Mouse (Mus musculus) kidney, adult 11 months (tissue): Measurements from ENCODE around the gene Pde2a.
"Not testable (repeated sequence)": the region's sequence is repeated elsewhere in the genome, so short reads cannot be mapped to it uniquely, and the experiment has no call there.

ENCODE experiments used
- DNase-seq: peaks from one replicate; pipeline ENCODE4 v3.0.0; 2022

Pde2a gene

GRCm38 (mm10) chr7:101534428-101534827 is 112.9 kb downstream of the Pde2a start:
- DNase-seq: no peak

GRCm38 (mm10) chr7:101535102-101535501 is 113.6 kb downstream of the Pde2a start:
- no peak for DNase-seq

- no peak for DNase-seq
These were observed 114.0 kb downstream of the Pde2a start for GRCm38 (mm10) chr7:101535517-101535916.

GRCm38 (mm10) chr7:101537541-101537940 is 116.0 kb downstream of the Pde2a start:
- no peak for DNase-seq

- no peak for DNase-seq
These were observed 116.8 kb downstream of the Pde2a start for GRCm38 (mm10) chr7:101538141-101538933.

GRCm38 (mm10) chr7:101539774-101540173 is 118.3 kb downstream of the Pde2a start:
- DNase-seq: no peak

- DNase-seq: no peak
These were observed 119.2 kb downstream of the Pde2a start for GRCm38 (mm10) chr7:101540684-101541083.

GRCm38 (mm10) chr7:101541132-101541531 is 119.6 kb downstream of the Pde2a start:
- peak; percentile 59 for DNase-seq

- DNase-seq: no peak
These were observed 120.2 kb downstream of the Pde2a start for GRCm38 (mm10) chr7:101541734-101542133.

GRCm38 (mm10) chr7:101547651-101548050 is 126.2 kb downstream of the Pde2a start:
- DNase-seq: no peak

GRCm38 (mm10) chr7:101549266-101549665 is 127.8 kb downstream of the Pde2a start:
- DNase-seq: no peak

GRCm38 (mm10) chr7:101550686-101551485 is 129.4 kb downstream of the Pde2a start:
- no peak for DNase-seq

- DNase-seq: no peak
These were observed 130.0 kb downstream of the Pde2a start for GRCm38 (mm10) chr7:101551530-101551929.

- DNase-seq: not testable (repeated sequence)
These were observed 134.0 kb downstream of the Pde2a start for GRCm38 (mm10) chr7:101555473-101555872.

- DNase-seq: no peak
These were observed 135.9 kb downstream of the Pde2a start for GRCm38 (mm10) chr7:101557391-101557790.

GRCm38 (mm10) chr7:101559393-101559792 is 137.9 kb downstream of the Pde2a start:
- not testable (repeated sequence) for DNase-seq
